Mouse (Mus musculus) retina, adult 2 months (tissue): ENCODE measurements at regions not wholly inside any gene's neighbourhood (a gene's known extent, or its start where the extent isn't known, plus 50 kb on each side); places are given as distances from the start of the nearest gene placed in this dataset.

Experiments
- DNase-seq: peaks from one replicate; pipeline ENCODE4 v3.0.0-alpha.2; 2012; ENCODE audit warnings: low read depth, low spot score

- DNase-seq = no peak
These were observed 83.8 kb downstream of the Gadd45g start for GRCm38 (mm10) chr13:51930301-51930747.

DNA sequence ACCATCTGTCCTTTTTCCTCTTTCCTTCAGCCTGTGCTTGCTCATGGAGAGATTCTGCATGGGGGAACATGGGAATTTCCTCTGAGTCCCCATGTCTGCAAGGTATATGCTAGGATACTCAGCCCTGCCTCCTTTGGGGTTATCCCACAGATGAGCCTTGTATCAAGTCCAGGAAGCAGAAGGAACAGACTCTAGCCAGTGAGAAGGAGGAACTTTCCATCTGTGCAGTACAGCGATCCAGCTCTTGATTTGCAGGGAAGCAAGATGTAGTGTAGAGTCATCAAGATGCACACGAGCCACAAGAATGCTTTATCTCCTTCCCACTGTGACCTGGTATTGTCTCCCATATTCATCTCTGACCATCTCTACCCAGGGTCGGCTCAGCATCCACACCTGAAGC is 84.5 kb downstream of the Gadd45g start:
- DNase-seq = no peak

- DNase-seq = no peak
These were observed 89.3 kb downstream of the Gadd45g start for GRCm38 (mm10) chr13:51935827-51936226.

DNA sequence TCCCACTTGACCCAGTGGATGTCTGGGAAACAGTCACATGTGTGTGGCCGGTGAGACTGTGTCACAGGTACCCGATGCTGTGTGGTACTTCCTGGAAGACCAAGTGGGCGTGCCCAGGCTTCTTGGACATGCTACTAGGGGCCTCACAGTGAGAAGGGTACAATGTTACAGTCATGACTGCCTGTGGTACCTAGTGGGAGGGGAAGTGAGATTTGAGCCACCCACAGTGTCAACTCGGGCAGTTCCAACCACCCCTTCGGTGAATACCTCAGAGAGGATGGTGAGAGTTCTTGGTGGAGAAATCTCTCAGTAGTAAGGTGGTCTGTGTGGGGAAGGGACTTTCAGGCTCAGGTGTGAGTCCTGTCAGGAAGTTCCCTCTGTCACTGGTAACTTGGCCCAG is 90.0 kb downstream of the Gadd45g start:
- DNase-seq = no peak

GRCm38 (mm10) chr13:51937898-51938297 is 91.4 kb downstream of the Gadd45g start:
- no peak for DNase-seq

DNA sequence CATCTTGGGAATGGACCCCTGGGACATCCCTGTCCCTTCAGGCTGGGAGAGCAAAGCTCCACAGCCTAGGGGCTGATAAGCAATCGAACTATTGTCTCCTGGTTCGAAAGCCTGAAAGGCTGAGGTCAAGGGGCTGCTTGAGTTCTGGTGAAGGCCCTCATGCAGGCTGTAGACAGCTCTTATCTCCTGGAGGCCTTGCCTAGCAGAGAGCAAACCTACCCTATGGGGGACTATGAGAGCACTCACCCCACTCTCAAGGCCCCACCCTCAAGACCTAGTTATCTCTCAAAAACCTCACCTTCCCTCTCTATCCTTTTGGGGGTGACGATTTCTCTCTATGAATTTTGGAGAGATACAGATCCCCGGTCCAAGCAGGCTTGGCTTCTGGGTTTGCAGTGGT is 92.8 kb downstream of the Gadd45g start:
- DNase-seq = no peak

DNA sequence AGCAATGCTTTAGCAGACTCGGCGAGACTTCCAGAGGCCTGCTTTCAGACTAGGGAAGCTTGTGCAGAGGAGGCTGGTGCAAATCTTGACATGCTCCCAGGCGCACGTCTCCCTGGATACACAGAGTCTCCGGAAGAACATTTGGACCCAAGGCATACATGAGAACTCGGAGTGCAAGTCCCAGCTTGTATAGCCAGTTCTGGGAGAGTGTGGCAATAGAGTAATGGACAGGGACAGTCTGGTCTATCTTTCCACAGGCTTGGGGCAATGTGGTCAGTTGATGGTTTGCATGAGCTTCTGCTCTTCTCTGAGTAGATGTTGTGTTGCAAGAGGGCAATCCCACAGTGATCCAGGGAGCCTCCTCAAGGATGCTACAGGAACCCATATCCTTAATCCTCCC is 93.2 kb downstream of the Gadd45g start:
- DNase-seq = no peak

- DNase-seq = no peak
These were observed 99.7 kb downstream of the Gadd45g start for GRCm38 (mm10) chr13:51946171-51946570.

GRCm38 (mm10) chr13:51948896-51949295 is 102.4 kb downstream of the Gadd45g start:
- DNase-seq = no peak

GRCm38 (mm10) chr13:51951506-51952038 is 105.1 kb downstream of the Gadd45g start:
- DNase-seq = no peak

GRCm38 (mm10) chr13:51953084-51953483 is 106.6 kb downstream of the Gadd45g start:
- no peak for DNase-seq

- no peak for DNase-seq
These were observed 107.1 kb downstream of the Gadd45g start for GRCm38 (mm10) chr13:51953569-51953968.

DNA sequence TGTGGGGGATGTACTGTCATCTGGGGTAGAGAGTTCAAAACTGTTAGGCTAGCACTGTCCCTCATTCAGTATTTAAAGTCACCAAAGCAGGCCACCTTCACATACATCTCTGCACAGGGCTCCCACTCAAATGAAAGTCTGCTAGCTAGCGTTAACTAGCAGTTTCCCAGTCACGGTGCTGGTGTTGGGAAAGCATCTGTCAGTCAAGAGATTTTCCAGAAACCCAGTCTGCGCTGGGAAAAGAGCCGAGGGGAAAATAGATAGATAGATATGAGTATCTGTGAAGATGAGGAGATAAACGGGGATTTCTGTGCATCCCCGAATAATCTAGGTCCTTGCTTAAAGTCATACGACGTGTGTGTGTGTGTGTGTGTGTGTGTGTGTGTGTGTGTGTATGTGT is 110.6 kb downstream of the Gadd45g start:
- no peak for DNase-seq

GRCm38 (mm10) chr13:51959591-51959990 is 113.1 kb downstream of the Gadd45g start:
- DNase-seq = no peak

DNA sequence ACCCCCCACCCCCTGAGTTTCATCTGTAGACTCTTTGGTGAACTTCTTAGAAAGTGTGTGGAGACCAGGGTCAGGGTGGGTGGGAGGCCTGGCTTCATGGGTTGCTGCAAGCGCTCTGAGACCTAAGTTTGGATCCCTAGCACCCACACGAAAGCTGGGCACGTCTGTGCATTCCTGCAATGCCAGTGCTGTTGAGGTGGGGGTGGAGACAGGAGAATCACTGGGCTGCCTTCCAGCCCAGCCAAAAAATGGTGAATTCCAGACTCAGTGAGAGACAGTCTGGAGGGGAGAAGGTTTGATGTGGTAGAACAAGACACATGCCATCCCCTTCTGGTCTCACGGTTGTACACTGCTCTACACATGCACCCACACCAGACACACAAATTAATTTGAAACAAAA is 113.8 kb downstream of the Gadd45g start:
- no peak for DNase-seq

DNA sequence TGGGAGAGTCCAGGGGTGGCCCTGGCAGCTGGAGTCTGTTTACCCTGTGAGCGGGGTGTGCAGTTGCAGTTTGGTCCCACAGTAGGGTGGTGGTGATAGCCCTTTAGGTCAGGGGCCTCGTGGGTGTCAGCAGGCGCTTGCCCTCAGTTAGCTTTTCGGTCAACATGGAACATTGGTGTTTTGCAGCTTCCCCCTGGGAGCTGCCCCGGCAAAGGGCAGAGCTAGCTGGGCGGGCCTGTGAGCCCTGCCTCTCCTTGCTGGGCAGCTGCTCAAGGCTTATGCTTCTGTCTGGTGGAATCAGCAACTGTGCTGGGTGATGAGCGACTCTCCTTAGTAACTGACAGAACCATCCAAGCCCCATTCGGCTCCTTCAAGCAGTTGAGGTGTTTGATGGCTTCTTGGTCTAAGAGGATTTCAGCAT is 115.7 kb downstream of the Gadd45g start:
- no peak for DNase-seq

GRCm38 (mm10) chr13:51962676-51963075 is 116.2 kb downstream of the Gadd45g start:
- no peak for DNase-seq

DNA sequence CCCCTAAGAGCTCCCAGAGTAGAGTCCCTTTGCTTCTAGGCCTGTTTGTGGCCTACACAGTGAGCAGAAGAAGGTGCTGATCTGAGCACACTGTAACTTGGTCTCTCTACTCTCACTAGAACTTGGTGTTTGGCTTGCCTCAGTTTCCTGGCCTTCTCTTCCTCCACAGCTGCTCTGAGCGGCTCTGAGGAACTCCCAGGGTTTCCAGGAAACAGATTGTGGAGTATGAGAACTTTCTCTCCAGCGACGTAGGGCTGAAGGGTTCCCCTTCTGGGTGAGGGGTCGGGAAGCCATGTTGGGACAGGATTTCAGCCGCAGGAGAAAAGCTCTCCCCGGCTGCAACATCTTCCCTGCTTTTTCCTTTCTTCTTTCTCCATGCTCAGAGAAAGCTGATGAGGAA is 117.5 kb downstream of the Gadd45g start:
- no peak for DNase-seq

DNA sequence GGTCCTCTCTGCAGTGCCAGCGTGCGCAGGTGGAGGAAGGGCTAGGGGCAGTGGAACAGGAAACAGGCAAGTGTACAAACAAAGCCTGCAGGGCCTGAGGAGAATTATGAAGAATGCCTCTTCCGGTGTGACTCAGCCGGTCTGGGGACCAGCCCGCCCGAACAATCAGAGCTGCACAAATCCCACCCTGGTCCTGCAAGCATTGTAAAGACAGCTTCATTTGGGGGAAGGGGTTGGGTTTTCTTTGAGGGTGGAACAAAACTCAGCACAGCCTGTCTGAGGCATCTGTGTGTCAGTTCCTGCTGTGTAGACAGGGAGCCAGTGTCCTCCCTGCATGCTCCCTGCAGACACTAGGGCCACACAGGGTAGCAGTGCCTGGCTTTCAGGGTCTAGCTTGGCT is 117.9 kb downstream of the Gadd45g start:
- no peak for DNase-seq

GRCm38 (mm10) chr13:51964921-51965320 is 118.4 kb downstream of the Gadd45g start:
- no peak for DNase-seq

DNA sequence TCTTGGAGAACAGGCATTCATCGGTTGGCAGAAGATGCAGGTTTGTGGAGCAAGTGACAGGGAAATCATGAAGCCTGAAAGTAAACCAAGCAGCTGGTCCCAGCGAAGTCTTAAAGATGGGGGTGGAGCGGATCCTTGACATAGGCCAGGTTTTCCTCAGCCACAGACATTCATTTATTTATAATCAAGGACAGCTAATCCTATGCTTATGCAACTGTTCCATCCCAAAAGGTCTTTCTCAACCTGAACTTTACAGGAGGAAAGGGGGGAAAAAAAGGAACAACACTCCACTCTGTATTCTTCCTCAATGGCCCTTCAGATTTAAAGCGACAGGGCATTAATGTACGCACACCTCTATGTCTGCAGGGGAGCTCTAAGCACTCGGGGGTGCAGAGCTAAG is 121.6 kb downstream of the Gadd45g start:
- no peak for DNase-seq

DNA sequence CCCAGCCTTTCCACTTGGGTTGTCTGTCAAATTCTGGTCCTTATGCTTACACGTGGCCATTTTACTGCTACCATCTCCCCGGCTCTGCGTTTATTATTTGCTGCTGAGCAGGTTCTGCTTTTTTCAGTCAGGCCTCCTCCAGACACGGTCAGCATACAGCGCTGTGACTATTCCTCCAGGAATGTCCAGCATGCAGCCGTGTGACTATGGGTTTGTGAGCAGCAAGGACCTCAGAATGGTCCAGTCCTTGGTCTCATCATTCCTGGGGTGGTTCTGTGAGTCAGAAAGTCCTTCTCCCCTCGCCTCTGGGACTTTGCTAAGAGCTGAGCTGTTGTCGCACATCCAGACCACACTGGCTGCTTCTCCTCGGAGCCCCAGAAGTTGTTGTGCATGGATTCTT is 122.3 kb downstream of the Gadd45g start:
- no peak for DNase-seq

DNA sequence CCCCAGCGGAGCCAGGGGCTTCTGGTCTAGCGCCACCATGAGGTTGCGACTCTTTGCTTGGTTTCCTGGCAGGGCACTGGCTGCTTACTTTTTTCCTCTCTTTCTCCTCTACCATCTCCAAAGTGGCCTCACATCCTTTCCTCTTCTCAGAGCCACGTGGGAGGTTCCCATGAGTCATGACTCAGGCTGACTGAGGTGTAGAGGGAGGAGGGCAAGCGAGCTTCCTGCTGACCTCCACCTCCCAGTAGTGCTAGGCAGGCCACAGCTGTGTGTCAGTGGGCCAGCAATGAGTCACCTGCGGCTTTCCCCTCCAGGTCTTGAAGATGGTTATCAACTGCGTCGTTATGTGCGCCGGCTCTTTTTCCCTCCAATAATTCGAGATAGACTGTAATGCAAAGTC is 123.6 kb downstream of the Gadd45g start:
- DNase-seq = no peak

GRCm38 (mm10) chr13:51972656-51973310 is 126.3 kb downstream of the Gadd45g start:
- DNase-seq = no peak
